Mouse (Mus musculus): Measurements from ENCODE around the gene Olfr198.
"Not testable (repeated sequence)": the region's sequence is repeated elsewhere in the genome, so short reads cannot be mapped to it uniquely, and the experiment has no call there.

The Olfr198 gene

DNA sequence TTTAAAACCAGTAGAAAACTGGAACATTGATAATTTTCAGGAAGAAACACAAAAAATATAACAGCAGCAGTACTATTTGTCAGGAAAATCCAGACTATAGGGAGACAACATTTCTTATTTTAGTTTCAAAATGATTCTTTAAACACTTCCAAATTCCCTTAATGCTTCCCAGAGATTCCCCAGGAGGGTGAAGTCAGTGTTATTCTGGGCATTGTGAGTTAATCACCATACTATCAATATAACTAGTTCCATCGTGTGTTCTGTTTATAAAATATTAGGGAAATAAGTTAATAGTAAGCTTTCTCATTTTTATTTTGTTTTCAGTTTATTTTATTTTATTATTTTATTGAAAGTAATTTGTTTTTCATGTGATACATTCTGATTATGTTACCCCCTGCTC, at the start of gene Olfr198:
Olfr198 (minus strand) TSS at position 101 of the 400 bp plus-strand sequence.
- in situ Hi-C loops (cut with MboI; ENCODE audit: low pct_unique_long_range_greater_than_20kb in 1 of 2, low sequenced_read_pairs in 2 of 2, unreplicated experiment in 1 of 2): not testable (repeated sequence)

- in situ Hi-C loops (cut with MboI; ENCODE audit: low pct_unique_long_range_greater_than_20kb in 1 of 2, low sequenced_read_pairs in 2 of 2, unreplicated experiment in 1 of 2): no loop called here
These were observed 46.4 kb upstream of the Olfr198 start for GRCm38 (mm10) chr16:59249684-59250083.

GRCm38 (mm10) chr16:59219667-59220066, 16.3 kb upstream of the Olfr198 start, which contains the start of gene Olfr199:
Gene Olfr199, minus strand, starts transcription at chr16:59219767.
- in situ Hi-C loops (cut with MboI; ENCODE audit: low pct_unique_long_range_greater_than_20kb in 1 of 2, low sequenced_read_pairs in 2 of 2, unreplicated experiment in 1 of 2): not testable (repeated sequence)

- in situ Hi-C loops (cut with MboI; ENCODE audit: low pct_unique_long_range_greater_than_20kb in 1 of 2, low sequenced_read_pairs in 2 of 2, unreplicated experiment in 1 of 2): not testable (repeated sequence)
These were observed 14.5 kb upstream of the Olfr198 start for GRCm38 (mm10) chr16:59217861-59218260.

GRCm38 (mm10) chr16:59170354-59170753, 33.0 kb downstream of the Olfr198 start, which contains the start of gene Olfr196:
Gene Olfr196, minus strand, starts transcription at chr16:59170454.
- in situ Hi-C loops (cut with MboI; ENCODE audit: low pct_unique_long_range_greater_than_20kb in 1 of 2, low sequenced_read_pairs in 2 of 2, unreplicated experiment in 1 of 2): no loop called here

DNA sequence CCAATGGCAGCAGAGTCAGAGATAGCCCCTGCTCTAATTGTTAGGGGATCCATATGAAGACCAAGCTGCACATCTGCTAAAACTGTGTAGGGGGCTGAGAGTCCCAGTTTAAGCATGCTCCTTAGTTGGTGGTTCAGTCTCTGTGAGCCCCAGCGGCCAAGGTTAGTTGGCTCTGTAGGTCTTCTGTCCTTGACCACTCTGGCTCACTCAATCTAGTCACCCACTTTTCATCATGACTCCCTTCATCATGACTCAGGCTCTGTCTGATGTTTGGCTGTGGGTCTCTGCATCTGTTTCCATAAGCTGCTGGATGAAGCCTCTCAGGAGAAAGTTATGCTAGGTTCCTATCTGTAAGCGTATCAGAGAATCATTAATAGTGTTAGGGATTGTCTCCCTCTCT, 51.3 kb downstream of the Olfr198 start:
- in situ Hi-C loops (cut with MboI; ENCODE audit: low pct_unique_long_range_greater_than_20kb in 1 of 2, low sequenced_read_pairs in 2 of 2, unreplicated experiment in 1 of 2): no loop called here

All from mouse embryonic stem cell (cell line).